Mouse (Mus musculus) midbrain, embryonic 13.5 days (tissue): ENCODE measurements around the gene Ifi209. TPM values are rescaled to one million over a fixed set of nuclear protein-coding genes. Genes with fewer than 3 reads are reported as not detected.
"Not testable (repeated sequence)": the region's sequence is repeated elsewhere in the genome, so short reads cannot be mapped to it uniquely, and the experiment has no call there.

Experiments
- ATAC-seq: fragments of 200-750 bp; cut with Nextera tagmentation; 2 replicates; pipeline ENCODE4 v1.8.0; 2017; ENCODE audit warnings: mild to moderate bottlenecking, moderate TSS enrichment, moderate library complexity
- H3K27ac ChIP-seq: fragments of 300-500 bp; sonication (generic); 2 replicates; pipeline ENCODE4 v1.5.1; 2015; ENCODE audit warnings: inconsistent platforms, mild to moderate bottlenecking, moderate library complexity
- H3K27me3 ChIP-seq: fragments of 300-500 bp; sonication (generic); 2 replicates; pipeline ENCODE4 v1.6.1; 2015; ENCODE audit warnings: mild to moderate bottlenecking, inconsistent platforms
- H3K36me3 ChIP-seq: fragments of 300-500 bp; sonication (generic); 2 replicates; pipeline ENCODE4 v1.6.1; 2015; ENCODE audit warnings: mild to moderate bottlenecking, inconsistent platforms
- H3K4me1 ChIP-seq: fragments of 300-500 bp; sonication (generic); replicated peaks from 2 replicates; pipeline ENCODE4 v1.6.1; 2015; ENCODE audit warnings: inconsistent platforms
- H3K4me2 ChIP-seq: fragments of 300-500 bp; sonication (generic); replicated peaks from 2 replicates; pipeline ENCODE4 v1.6.1; 2015; ENCODE audit warnings: moderate library complexity, mild to moderate bottlenecking, inconsistent platforms
- H3K4me3 ChIP-seq: fragments of 300-500 bp; sonication (generic); replicated peaks from 2 replicates; pipeline ENCODE4 v1.5.1; 2015; ENCODE audit warnings: mild to moderate bottlenecking, inconsistent platforms
- H3K9ac ChIP-seq: fragments of 300-500 bp; sonication (generic); replicated peaks from 2 replicates; pipeline ENCODE4 v1.6.1; 2015; ENCODE audit warnings: mild to moderate bottlenecking, inconsistent platforms
- H3K9me3 ChIP-seq: fragments of 300-500 bp; sonication (generic); 2 replicates; pipeline ENCODE4 v1.6.1; 2016; ENCODE audit warnings: mild to moderate bottlenecking, inconsistent platforms
- WGBS: fragments of 180-500 bp; shearing (Covaris S2); methylation state at CpG from one replicate; pipeline ENCODE4 v1.1.7; 2015; 5-methylcytosine and 5-hydroxymethylcytosine counted together
- polyA plus RNA-seq: library from polyadenylated mRNA; unstranded; fragments of >200 nt; fragmentation: Nextera tagmentation; extraction: Ambion mirVana; gene quantifications from 2 replicates; pipeline ENCODE4 v1.2.1, GENCODE M21; 2015

The Ifi209 gene
- not detected in 2 replicates for polyA plus RNA-seq

- ATAC-seq, H3K4me3 ChIP-seq, H3K36me3 ChIP-seq, H3K27ac ChIP-seq, H3K4me1 ChIP-seq, H3K27me3 ChIP-seq, H3K4me2 ChIP-seq, H3K9me3 ChIP-seq, H3K9ac ChIP-seq: not testable (repeated sequence)
- 84% methylated on average over 2 of the region's 2 CpGs for WGBS
Observed at GRCm38 (mm10) chr1:173630622-173631021, at the start of gene Ifi209. Gene Ifi209 (plus strand): TSS chr1:173630917.

- H3K9ac ChIP-seq, H3K9me3 ChIP-seq, H3K27ac ChIP-seq, ATAC-seq, H3K4me3 ChIP-seq, H3K27me3 ChIP-seq, H3K4me2 ChIP-seq, H3K4me1 ChIP-seq, H3K36me3 ChIP-seq: not testable (repeated sequence)
- 93% methylated on average over 2 of the region's 2 CpGs for WGBS
Observed at GRCm38 (mm10) chr1:173589698-173590097, 41.0 kb upstream of the Ifi209 start.

GRCm38 (mm10) chr1:173598838-173599494 lies 31.8 kb upstream of the Ifi209 start, which contains the start of gene Ifi213:
Gene Ifi213 (minus strand): TSS chr1:173599274.
- not testable (repeated sequence) for H3K27ac ChIP-seq, ATAC-seq, H3K9me3 ChIP-seq, H3K27me3 ChIP-seq, H3K36me3 ChIP-seq, H3K4me3 ChIP-seq, H3K9ac ChIP-seq, H3K4me2 ChIP-seq, H3K4me1 ChIP-seq
- WGBS = 82% methylated on average over 3 of the region's 3 CpGs

- H3K4me3 ChIP-seq, H3K27me3 ChIP-seq, H3K4me2 ChIP-seq, H3K4me1 ChIP-seq, H3K9ac ChIP-seq, H3K9me3 ChIP-seq, ATAC-seq, H3K36me3 ChIP-seq, H3K27ac ChIP-seq: not testable (repeated sequence)
- WGBS = 74% methylated on average over 3 of the region's 3 CpGs
Observed at GRCm38 (mm10) chr1:173610291-173610690, 20.4 kb upstream of the Ifi209 start.

- H3K4me2 ChIP-seq, H3K27ac ChIP-seq, H3K9me3 ChIP-seq, H3K9ac ChIP-seq, ATAC-seq, H3K36me3 ChIP-seq, H3K4me1 ChIP-seq, H3K4me3 ChIP-seq, H3K27me3 ChIP-seq: not testable (repeated sequence)
- 80% methylated on average over 2 of the region's 2 CpGs for WGBS
Observed at GRCm38 (mm10) chr1:173622216-173622615, 8.5 kb upstream of the Ifi209 start.

GRCm38 (mm10) chr1:173624052-173624451 lies 6.7 kb upstream of the Ifi209 start:
- H3K9me3 ChIP-seq = no peaks in the 10 kb centered on the region
- H3K36me3 ChIP-seq = no peaks in the 10 kb centered on the region
- H3K27me3 ChIP-seq = no peaks in the 10 kb centered on the region
- no peak overlapping the region for H3K4me2 ChIP-seq
- no peak overlapping the region for H3K27ac ChIP-seq
- ATAC-seq = no peak
- no peaks in the 10 kb centered on the region for H3K4me1 ChIP-seq
- H3K4me3 ChIP-seq = no peak overlapping the region
- 88% methylated on average over 2 of the region's 2 CpGs for WGBS
- no peak overlapping the region for H3K9ac ChIP-seq

GRCm38 (mm10) chr1:173626686-173627085 lies 4.0 kb upstream of the Ifi209 start:
- Histone ChIP-seq H3K4me2 (no peak overlapping the region), H3K9me3 (no peaks in the 10 kb centered on the region), H3K27me3 (no peaks in the 10 kb centered on the region), H3K4me3 (no peak overlapping the region), H3K4me1 (no peaks in the 10 kb centered on the region), H3K9ac (no peak overlapping the region), H3K27ac (no peak overlapping the region), H3K36me3 (no peaks in the 10 kb centered on the region)
- no peak for ATAC-seq
- WGBS = 87% methylated on average over 2 of the region's 2 CpGs

GRCm38 (mm10) chr1:173633969-173634645 lies 3.4 kb downstream of the Ifi209 start:
- Histone ChIP-seq H3K4me2 (no peak overlapping the region), H3K27ac (no peak overlapping the region), H3K4me3 (no peak overlapping the region), H3K9me3 (no peaks in the 10 kb centered on the region), H3K36me3 (no peaks in the 10 kb centered on the region), H3K4me1 (no peaks in the 10 kb centered on the region), H3K9ac (no peak overlapping the region), H3K27me3 (no peaks in the 10 kb centered on the region)
- no peak for ATAC-seq
- 90% methylated on average over 5 of the region's 5 CpGs for WGBS

- H3K27me3 ChIP-seq = no peaks in the 10 kb centered on the region
- H3K4me2 ChIP-seq = no peak overlapping the region
- no peaks in the 10 kb centered on the region for H3K9me3 ChIP-seq
- no peaks in the 10 kb centered on the region for H3K36me3 ChIP-seq
- H3K4me1 ChIP-seq = no peaks in the 10 kb centered on the region
- no peak overlapping the region for H3K9ac ChIP-seq
- 81% methylated on average over 2 of the region's 2 CpGs for WGBS
- ATAC-seq = no peak
- H3K4me3 ChIP-seq = no peak overlapping the region
- H3K27ac ChIP-seq = no peak overlapping the region
Observed at GRCm38 (mm10) chr1:173645393-173645792, 14.7 kb downstream of the Ifi209 start.

GRCm38 (mm10) chr1:173657973-173658372 lies 27.3 kb downstream of the Ifi209 start:
- no peaks in the 10 kb centered on the region for H3K36me3 ChIP-seq
- H3K4me1 ChIP-seq = no peaks in the 10 kb centered on the region
- 85% methylated on average over 4 of the region's 4 CpGs for WGBS
- no peak overlapping the region for H3K27ac ChIP-seq
- no peaks in the 10 kb centered on the region for H3K27me3 ChIP-seq
- H3K4me2 ChIP-seq = no peak overlapping the region
- no peak overlapping the region for H3K4me3 ChIP-seq
- no peak for ATAC-seq
- no peak overlapping the region for H3K9ac ChIP-seq
- no peaks in the 10 kb centered on the region for H3K9me3 ChIP-seq

GRCm38 (mm10) chr1:173673458-173674097 lies 42.9 kb downstream of the Ifi209 start, which contains the start of gene Ifi208:
Gene Ifi208 (plus strand): TSS chr1:173673675.
- H3K9ac ChIP-seq, ATAC-seq, H3K4me3 ChIP-seq, H3K4me1 ChIP-seq, H3K27me3 ChIP-seq, H3K27ac ChIP-seq, H3K4me2 ChIP-seq, H3K9me3 ChIP-seq, H3K36me3 ChIP-seq: not testable (repeated sequence)
- 51% methylated on average over 3 of the region's 3 CpGs for WGBS

- not testable (repeated sequence) for H3K4me2 ChIP-seq, H3K27ac ChIP-seq, ATAC-seq, H3K36me3 ChIP-seq, H3K4me1 ChIP-seq, H3K9ac ChIP-seq, H3K9me3 ChIP-seq, H3K4me3 ChIP-seq, H3K27me3 ChIP-seq
- 93% methylated on average over 1 of the region's 1 CpGs for WGBS
Observed at GRCm38 (mm10) chr1:173678605-173679004, 47.9 kb downstream of the Ifi209 start.
